Mouse (Mus musculus) cerebral cortex, adult 2 months (tissue): ENCODE measurements around the gene Entpd7.

ENCODE experiments used
- WGBS: fragments of 180-500 bp; shearing (Covaris S2); methylation state at CpG from one replicate; pipeline ENCODE4 v1.1.7; 2018; 5-methylcytosine and 5-hydroxymethylcytosine counted together

Gene Entpd7

GRCm38 (mm10) chr19:43689419-43690246 lies at the start of gene Entpd7:
Entpd7 (plus strand) TSS chr19:43689672.
- under 1% methylated on average over 60 of the region's 60 CpGs for WGBS

DNA sequence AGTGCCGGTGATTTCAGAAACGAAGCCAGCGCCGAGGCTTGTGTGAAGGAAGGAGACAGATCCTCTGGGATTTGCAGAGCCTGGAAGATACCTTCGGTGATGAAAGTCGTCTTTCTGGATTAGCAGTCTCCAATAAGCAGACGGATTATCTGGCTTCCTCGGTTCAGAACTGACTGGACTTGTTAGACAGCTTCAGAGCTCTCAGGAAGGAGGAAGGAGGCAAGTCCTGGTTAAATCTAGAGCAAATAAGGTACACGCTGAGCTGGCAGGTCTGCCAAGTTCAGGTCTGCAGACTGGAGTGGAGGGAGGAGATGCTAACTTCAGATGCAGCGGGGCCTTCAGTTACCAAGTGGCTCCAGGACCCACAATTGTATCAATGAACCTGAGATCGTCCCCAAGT lies 47.6 kb upstream of the Entpd7 start:
- WGBS: 74% methylated on average over 11 of the region's 11 CpGs

GRCm38 (mm10) chr19:43642843-43643242 lies 46.6 kb upstream of the Entpd7 start:
- WGBS: 93% methylated on average over 9 of the region's 9 CpGs

DNA sequence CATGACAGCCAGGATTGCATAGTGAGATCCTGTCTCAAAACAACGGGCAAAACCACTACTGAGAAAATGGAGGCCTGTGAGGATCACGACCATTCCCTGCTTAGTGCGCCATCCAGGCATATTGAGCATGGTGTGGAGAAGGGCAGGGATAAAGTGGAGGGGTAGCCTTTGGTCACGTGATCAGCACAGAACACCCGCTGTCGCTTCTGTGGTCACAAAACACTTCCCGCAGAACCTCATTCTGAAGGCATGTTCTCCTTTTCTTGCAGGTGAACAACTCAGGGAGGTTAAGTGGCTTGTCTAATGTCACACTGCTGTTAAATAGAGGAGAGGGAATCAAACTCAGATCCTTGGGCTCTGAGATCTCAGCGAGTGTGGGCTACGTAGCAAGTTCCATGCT lies 44.0 kb upstream of the Entpd7 start:
- WGBS: 93% methylated on average over 9 of the region's 9 CpGs

DNA sequence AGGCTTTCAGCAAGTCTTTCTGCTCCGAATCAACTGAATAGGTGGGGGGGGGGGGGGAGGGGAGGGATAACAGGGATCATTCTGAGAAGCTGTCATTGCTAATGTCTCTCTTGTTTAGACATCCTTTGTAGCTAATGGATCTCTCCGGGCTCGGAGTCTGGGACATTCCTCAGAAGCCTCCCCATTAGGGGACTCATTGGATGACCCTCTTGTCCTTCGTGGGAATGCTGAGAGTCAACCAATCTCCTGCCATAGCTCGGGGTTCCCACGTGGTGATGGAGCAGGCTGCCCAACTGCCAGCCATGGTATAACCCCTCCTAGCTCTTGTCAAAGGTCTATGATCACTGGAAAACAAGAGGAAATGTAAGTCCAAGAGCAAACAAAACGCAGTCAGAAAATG lies 42.6 kb upstream of the Entpd7 start:
- WGBS: 67% methylated on average over 7 of the region's 7 CpGs

DNA sequence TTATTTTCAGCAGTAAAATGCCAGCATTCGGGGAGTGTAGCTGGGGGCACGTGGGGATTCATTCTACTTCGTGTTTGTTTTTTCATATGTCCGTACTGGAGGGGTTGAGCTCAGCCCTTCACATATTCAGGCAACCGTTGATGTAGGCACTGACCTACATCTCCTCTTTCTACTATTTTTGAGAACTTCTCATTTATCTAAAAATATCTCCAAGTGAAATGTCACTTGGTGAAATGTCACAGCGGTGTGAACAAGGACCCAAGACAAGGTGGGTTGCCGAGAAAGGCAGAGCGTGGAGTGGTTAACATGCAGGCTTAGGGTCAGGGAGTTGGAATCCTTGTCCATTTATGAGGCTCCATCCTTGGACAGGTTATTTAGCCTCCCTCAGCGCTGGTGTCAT lies 42.2 kb upstream of the Entpd7 start:
- WGBS: 72% methylated on average over 9 of the region's 9 CpGs

DNA sequence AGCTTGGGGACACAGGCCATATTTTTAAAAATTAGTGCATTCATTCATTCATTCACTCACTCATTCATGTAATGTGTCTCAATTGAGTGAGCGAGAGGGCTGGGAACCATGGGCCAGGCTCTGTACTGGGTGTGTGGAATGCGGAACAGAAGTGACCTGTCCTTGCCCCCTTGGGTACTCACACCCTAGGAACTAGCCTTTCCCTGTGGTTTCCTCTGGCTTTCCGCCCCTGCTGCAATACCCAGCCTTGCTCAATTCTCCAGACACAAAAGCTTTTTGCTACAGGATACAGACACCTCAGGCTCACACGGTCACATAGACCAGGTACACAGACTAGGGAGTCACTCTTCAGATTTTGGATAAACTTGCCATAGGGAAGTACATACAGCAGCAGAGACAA lies 41.1 kb upstream of the Entpd7 start:
- WGBS: 92% methylated on average over 4 of the region's 4 CpGs

GRCm38 (mm10) chr19:43651241-43651785 lies 38.2 kb upstream of the Entpd7 start:
- 65% methylated on average over 8 of the region's 8 CpGs for WGBS

GRCm38 (mm10) chr19:43655735-43656492 lies 33.6 kb upstream of the Entpd7 start:
- WGBS: 48% methylated on average over 11 of the region's 11 CpGs

DNA sequence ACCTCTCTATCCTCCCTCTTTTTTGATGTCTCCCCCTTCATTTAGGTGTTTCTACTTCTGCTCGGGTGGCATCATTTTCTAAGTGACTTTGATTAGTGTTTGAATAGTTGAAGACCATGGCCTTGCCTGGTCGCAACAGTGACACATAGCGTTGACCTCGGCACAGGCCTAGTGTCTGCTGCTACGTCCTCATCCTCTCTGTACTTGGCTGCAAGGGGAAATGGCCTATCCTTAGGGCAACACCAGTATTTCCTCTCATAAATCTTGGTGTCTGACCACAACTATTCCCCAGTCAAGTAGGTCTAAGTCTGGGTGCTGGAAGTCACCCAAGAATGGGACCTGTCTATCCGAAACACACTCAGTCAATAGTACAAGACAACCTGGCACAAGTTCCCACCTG lies 29.8 kb upstream of the Entpd7 start:
- 87% methylated on average over 6 of the region's 6 CpGs for WGBS

GRCm38 (mm10) chr19:43660774-43661173 lies 28.7 kb upstream of the Entpd7 start:
- 75% methylated on average over 9 of the region's 9 CpGs for WGBS

DNA sequence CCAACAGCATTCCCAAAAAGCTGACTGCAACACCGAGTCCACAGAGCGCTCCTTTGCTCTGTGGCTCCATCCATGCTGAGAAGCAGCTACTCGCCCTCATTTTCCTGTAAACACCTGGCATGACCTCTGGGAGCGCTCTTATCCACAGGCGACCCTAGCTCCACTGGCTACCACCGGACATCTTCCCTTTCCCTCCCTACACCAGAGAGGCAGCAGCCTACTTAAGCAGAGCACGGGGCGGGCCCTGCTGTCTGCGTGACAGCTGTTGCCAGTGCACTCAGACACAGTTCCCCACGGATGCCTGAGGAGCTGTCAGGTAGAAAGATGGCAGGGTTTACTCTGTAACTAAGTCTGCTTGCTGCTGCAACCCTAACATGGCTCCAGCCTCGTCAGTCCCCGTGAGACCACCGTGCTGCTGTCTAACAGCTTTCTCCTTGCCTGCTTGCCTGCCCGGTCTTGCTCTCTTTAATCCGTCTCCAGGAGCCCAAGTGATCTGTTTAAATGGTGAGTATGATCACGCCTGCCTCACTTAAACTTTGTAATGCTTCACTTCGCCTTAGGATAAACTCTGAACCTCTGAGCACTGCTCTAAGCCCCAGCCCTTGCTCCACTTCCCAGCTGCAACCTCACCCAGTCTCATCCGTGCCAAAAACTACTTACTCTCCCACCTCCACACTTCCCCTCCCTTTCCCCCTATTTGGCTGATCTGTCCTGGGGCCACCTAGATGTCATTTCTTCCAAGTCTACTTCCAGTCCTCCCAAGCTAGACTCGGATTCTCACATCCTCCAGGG lies 27.1 kb upstream of the Entpd7 start:
- WGBS: 60% methylated on average over 19 of the region's 19 CpGs

- 77% methylated on average over 8 of the region's 8 CpGs for WGBS
Observed at GRCm38 (mm10) chr19:43663471-43663870, 26.0 kb upstream of the Entpd7 start.

DNA sequence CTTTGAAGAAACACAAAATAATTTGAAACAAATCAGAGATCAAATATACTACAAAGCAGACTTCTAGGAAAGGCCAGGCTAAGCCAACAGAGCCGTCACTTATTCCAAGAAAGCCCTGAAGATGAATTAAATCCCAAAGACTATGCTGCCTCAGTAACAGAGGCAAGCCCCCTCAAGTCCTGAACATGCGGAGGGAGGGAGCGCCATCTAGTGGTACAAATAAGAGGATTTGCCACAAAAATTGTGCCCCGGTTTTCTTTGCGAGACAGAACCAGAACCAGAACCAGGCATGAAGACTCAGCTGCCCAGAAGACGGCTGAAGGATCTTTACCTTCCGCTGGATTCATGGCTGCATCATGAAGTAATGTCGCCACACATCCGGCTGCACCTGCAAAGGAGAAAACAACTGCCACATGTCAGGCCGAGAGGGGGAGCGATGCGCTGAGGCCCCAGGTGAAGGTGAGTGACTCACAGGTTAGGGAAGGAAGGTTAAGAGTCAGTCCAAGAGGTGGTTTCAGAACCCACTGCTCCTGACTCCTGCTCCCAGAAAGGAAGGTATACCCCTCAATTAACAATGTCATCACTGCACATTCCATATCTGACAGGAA lies 23.9 kb upstream of the Entpd7 start:
- 57% methylated on average over 12 of the region's 12 CpGs for WGBS

DNA sequence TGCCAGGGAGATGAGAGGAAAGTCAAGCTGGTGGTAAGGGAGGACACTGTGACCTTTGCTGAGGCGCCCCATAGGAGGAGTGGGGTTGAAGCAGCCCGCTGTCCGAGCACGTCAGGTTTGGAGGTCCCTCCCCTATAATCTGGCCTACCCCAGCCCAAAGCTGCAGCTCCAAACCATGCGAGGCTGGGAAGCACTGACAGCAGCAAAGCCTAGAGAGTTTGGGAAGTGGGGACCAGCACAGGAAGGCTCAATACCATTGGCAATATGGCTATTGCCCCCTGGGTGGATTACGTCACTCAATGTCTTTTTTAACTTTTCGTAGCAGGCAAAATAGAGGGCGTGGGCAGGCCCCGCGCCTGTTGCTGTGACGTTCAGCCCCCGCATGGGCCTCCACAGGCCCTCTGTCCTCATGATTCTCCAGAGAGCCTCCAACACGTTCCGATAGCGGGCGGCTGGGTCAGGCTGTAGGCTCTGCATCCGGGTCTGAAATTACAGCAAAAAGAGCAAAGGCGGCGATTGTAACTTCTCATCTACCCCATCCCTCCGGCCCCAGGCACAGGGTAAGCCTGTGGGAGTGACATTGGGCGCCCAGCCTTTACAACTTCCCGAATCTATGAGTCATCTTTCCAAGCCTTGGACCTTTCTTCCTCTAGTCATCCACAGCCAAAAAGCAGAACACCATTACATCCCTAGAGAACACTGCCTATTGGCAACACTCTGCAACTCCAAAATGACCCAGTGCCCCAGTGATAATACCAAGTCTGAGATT lies 22.6 kb upstream of the Entpd7 start:
- 73% methylated on average over 22 of the region's 22 CpGs for WGBS

DNA sequence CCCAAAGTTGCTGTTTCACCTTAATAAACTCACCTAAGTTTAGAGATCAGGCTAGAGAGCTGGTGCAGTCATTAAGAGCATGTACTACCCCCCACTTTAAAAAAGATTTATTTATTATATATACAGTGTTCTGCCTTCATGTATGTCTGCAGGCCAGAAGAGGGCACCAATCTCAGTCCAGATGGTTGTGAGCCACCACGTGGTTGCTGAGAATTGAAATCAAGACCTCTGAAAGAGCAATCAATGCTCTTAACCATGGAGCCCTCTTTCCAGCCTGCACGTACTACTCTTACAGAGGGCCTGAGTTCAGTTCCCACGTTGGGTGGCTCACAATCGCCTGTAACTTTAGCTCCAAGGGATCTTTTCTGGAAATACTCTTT lies 22.1 kb upstream of the Entpd7 start:
- WGBS: 48% methylated on average over 4 of the region's 4 CpGs

- 80% methylated on average over 8 of the region's 8 CpGs for WGBS
Observed at GRCm38 (mm10) chr19:43669136-43669759, 20.2 kb upstream of the Entpd7 start.

- WGBS: 74% methylated on average over 7 of the region's 7 CpGs
Observed at GRCm38 (mm10) chr19:43671054-43671453, 18.4 kb upstream of the Entpd7 start.

DNA sequence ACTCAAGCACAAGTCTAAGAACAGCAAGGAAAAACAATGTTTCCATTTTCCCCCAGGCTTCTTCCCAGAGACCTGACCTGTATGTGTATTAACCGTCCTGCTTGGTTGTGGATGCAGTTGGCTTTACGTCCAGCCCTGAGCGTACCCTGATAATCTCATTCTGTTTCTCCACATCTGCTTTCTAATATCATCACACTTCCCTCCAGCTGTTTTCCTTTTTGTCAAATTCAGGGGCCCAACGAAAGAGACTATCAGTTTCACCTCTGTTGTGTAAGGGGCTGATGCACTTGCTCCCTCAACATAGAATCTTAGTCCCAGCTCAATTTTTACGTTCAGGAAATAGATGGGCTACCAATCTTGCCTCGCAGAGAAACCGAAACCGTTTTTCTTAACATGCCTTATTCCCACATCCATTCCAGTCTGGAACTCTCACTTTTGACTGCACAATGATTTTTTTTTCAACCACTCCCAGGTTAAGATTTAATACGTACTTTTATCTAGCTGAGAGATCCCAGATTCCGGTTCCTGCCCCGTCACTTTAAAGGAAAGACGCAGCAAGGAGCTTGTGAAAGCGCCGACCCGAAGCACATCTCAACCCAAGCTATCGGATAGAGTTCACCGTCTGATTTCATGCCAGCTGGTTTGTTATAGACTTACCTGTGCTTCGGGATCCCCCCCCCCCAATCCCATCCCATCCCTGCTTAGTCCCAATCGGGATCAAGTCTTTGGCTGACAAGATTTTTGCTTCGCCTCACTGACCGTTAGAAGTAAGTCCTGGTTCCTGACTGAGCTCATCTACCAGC lies 15.8 kb upstream of the Entpd7 start:
- WGBS: 4% methylated on average over 21 of the region's 21 CpGs

DNA sequence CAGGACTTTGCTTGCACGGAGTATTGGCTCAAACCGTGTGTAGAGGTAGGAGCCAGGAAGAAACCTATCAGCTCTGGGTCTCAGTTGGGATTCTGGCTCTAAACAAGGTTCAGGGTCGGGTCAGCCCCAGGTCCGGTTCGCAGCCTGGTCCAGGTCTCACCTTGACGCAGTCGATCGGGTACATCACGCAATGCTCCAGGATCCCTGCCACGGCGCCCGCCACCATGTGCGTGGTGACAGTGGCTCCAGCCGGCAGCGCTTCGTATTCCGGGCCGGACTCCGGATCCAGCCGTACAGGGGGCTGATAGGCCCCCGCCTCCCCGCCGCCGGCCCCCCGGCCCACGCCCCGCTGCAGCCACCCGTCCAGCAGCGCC lies 15.2 kb upstream of the Entpd7 start:
- WGBS: under 1% methylated on average over 29 of the region's 29 CpGs
